Mouse (Mus musculus) telencephalon, adult 2 months (tissue): ENCODE measurements around the gene Map3k1.

Experiments used
- DNase-seq: peaks from one replicate; pipeline ENCODE4 v3.0.0-alpha.2; 2011; ENCODE audit warnings: low read depth, low spot score

The Map3k1 gene

GRCm38 (mm10) chr13:111812647-111813046 is 3.9 kb upstream of the Map3k1 start:
- DNase-seq: no peak

- no peak for DNase-seq
Measured at GRCm38 (mm10) chr13:111810998-111811628, 2.3 kb upstream of the Map3k1 start.

- no peak for DNase-seq
Measured at GRCm38 (mm10) chr13:111809466-111810228, 854 bp upstream of the Map3k1 start.

- no peak for DNase-seq
Measured at GRCm38 (mm10) chr13:111808387-111808636, 481 bp downstream of the Map3k1 start.

GRCm38 (mm10) chr13:111807596-111808386 is 1.0 kb downstream of the Map3k1 start:
- DNase-seq: no peak

- no peak for DNase-seq
Measured at GRCm38 (mm10) chr13:111807105-111807595, 1.6 kb downstream of the Map3k1 start.

- DNase-seq: no peak
Measured at GRCm38 (mm10) chr13:111805738-111806722, 2.8 kb downstream of the Map3k1 start.

GRCm38 (mm10) chr13:111804951-111805673 is 3.7 kb downstream of the Map3k1 start:
- no peak for DNase-seq

GRCm38 (mm10) chr13:111804189-111804588 is 4.6 kb downstream of the Map3k1 start:
- DNase-seq: no peak

- DNase-seq: no peak
Measured at GRCm38 (mm10) chr13:111803506-111803905, 5.3 kb downstream of the Map3k1 start.

- DNase-seq: no peak
Measured at GRCm38 (mm10) chr13:111802900-111803299, 5.9 kb downstream of the Map3k1 start.

GRCm38 (mm10) chr13:111802271-111802665 is 6.5 kb downstream of the Map3k1 start:
- DNase-seq: no peak

- no peak for DNase-seq
Measured at GRCm38 (mm10) chr13:111801662-111802270, 7.0 kb downstream of the Map3k1 start.

- DNase-seq: no peak
Measured at GRCm38 (mm10) chr13:111800866-111801265, 7.9 kb downstream of the Map3k1 start.

- no peak for DNase-seq
Measured at GRCm38 (mm10) chr13:111798044-111798443, 10.7 kb downstream of the Map3k1 start.

GRCm38 (mm10) chr13:111797021-111797420 is 11.8 kb downstream of the Map3k1 start:
- DNase-seq: no peak

GRCm38 (mm10) chr13:111796191-111796920 is 12.4 kb downstream of the Map3k1 start:
- DNase-seq: no peak

GRCm38 (mm10) chr13:111792975-111793287 is 15.9 kb downstream of the Map3k1 start:
- no peak for DNase-seq

- DNase-seq: no peak
Measured at GRCm38 (mm10) chr13:111792130-111792974, 16.4 kb downstream of the Map3k1 start.
